Mouse (Mus musculus): ENCODE measurements around the gene Vpreb2.
A peak's percentile ranks its signal among the peaks of the same experiment; 100 is the strongest.

DNA sequence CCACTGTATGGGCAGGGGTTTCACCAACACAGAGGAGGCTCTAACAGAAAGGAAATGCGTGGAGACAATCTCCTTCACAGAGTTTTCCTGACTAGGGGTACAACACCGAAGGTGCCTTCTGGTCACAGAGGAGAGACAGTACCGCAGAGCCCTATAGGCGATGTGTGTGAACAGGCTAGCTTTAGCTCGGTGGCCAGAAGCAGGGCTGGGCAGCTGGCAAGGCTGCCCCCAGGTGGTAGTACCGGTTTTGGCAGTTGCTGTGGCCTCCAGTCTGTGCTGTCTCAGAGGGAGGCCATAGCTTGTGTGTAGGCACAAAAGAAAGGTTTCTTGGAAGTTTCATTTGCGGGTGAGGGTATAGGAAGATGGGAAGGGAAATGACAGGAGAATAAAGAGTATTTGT lies 41.4 kb upstream of the Vpreb2 start:
- TF ChIP-seq POLR2A (IDR thresholded peaks at IDR 0.05; ENCODE audit: borderline replicate concordance, extremely low read depth, low read depth, low read length) (no peak), CTCF (IDR thresholded peaks at IDR 0.05; ENCODE audit: insufficient read depth, low read length) (peak; percentile 83)

Data from lung, adult 2 months (tissue).